Mouse (Mus musculus): ENCODE measurements at regions not wholly inside any gene's neighbourhood (a gene's known extent, or its start where the extent isn't known, plus 50 kb on each side); places are given as distances from the start of the nearest gene placed in this dataset.

DNA sequence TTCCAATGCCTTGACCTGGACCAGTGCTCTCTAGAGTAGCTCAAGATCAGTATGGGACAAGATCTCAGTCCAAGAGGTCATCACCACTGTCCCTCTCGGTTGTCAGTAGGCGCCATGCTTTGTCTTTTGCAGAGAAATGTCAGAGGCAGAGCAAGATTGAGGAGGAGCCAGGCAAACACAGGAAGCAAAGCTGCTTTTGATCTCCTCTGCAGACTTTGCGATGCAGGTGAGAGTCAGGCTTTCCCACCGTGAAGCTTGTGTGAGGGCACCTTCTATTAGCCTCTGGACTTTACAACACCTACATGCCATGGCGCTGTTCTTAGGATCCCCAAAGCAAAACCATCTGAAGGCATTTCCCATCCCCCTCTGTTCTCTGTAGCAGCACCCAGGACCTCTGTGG is 68.0 kb upstream of the Ppm1b start:
- DNase-seq (ENCODE audit: low spot score in 2 of 2) = no peak

DNA sequence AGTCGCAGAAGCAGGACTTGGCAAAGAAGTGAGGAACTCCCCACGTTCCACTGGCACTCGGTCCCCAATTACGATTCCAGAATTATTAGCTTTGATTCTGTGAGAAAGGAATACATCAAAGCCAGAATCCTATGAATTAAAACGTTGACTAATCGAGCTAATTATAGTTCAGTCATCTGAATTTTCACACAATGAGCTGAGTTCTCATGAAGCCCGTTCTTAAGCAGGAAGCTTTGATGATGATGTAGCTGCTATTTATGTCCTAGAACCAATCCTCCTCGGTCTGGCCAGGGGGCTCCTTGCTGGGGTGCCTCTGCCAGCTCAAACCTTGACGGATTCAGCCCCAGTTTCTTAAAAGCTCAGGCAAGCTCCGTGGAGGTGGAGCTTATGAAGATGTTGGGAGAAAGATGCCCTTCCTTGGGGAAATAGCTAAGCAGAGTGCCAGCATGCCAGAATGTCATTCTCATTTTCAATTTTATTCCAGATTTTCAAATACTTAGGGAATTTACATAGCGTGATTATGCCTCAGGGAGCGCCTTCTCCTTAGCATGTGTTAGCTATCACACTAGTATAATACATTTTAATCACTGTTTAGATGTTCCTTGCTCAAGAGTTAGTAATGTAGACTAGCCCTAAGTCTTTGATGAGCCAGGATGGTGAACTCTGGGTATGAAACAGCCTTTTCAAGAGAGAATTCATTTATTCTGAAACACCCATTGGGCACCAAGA is 65.5 kb upstream of the Ppm1b start:
- no peak for DNase-seq (ENCODE audit: low spot score in 2 of 2)

DNA sequence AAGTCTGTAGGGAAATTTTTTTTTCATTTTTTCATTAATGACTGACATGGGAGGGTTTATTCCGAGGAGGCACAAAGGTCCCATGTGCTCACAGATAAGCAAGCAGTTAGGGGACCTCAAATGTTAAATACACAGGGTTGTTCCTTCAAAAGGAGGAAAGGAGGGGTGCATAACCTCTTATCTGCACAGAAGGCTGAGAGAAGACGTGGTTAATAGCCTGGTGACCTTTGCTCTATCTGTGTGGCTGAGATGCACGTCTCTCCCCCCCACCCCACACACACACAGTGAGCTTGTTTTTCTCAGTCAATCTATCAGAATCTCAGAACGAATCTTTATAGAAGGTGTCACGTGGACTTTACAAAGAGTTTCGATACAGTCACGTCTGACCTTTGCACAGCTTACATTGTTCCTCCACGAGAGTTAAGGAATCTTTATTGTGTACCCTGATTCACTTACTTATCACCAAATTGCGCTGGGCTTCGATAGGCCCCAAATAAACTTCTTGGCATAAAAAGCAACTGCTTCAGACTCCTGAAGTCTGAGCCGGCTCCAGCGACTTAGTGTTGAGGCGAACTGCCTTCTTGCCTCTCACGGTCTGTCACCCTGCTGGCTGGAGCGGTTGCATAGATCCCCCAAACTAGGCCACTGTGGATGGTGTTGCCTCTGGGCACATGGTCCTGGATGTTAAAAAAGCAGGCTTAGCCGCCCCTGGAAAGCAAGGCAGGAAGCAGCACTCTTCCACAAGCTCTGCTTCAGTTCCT is 63.1 kb upstream of the Ppm1b start:
- DNase-seq (ENCODE audit: low spot score in 2 of 2) = no peak

DNA sequence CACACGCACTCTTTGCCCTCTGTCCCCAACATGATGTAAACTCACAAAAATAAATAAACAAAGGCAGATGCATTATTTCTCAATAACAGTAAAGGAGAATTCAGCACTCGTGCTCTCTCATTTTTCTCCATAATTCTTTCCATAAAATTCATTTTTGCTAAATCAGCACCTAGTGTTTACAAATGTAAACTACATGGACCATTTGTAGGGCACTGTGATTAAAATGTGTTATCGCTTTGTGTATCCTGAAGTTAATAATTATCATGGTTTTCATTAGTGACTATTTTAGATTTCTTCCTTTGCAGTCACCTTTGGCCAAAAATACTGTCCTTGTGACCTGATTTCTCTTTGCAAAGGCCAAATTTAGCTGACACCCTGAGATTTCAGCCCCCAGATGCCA is 61.0 kb upstream of the Ppm1b start:
- DNase-seq (ENCODE audit: low spot score in 2 of 2) = no peak

DNA sequence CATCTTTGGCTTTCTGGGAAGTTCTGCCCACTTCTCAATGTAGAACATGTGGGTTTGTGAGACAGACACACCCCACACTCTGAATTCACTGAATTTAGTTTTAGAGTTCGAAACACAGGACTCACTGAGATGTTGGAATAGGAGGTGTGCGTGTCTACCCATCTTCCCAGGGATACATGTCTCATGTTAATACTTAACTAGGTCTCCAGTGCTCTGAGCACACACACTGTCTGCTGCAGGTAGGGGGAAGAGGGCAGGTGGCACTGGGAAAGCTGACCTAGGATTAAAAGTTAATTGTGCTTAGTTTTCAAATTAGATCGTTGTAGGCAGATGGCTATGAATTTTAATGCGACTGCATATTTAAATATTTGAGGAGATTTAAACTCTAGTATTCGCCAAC is 60.0 kb upstream of the Ppm1b start:
- DNase-seq (ENCODE audit: low spot score in 2 of 2) = no peak

DNA sequence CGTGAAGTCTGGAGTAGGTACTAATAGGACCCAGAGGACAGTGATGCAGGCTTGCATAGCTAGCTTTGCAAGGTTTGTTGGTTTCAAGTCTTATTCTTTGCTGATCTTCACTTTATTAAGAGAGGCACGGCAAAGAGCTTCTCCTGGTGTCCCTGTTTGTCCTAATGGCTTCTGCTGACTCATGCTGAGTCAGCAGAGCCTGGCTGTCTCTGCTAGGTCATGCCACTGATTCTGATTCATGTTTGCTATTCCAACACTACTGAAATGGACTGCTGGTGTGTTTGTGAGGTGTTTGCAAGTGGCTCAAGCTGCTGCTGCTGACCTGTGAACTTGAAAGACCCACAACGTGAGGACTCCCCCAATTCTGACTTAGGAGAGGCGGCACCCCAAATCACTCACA is 58.1 kb upstream of the Ppm1b start:
- no peak for DNase-seq (ENCODE audit: low spot score in 2 of 2)

DNA sequence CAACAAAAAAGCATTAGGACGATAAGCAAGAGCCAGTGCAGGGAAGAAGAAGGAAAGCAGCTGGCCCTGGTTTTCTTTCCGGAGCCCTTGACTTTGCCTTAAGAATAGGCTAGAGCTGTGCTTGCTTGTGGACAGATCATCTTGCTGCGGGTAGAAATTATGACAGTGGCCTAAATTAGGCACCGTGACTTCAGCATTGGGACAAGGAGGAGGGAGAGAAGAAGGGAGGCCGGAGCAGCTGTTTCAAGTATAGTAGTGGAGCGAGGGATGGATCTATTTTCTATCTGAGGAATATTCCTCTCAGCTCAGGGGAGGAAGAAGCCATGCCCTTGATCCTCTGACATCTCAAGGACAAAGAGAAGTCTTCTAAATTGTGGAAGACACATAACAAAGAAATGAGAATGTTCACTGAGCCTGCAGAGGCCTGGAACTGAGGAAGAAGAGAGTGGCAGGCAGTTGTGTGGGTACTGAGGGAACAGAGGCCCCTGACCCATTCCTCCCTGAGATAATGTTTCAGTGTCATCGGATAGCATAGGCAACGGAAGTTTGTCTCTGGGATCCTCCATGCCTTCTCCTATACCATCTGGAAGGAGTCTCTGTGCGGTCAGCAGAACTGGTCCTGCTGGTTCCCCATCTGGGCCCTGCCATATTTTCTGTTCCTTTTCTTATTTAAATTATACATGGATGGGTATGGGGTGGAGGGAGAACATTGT is 52.8 kb upstream of the Ppm1b start:
- DNase-seq (ENCODE audit: low spot score in 2 of 2) = no peak

All from urinary bladder, postnatal 4 days (tissue).